Mouse (Mus musculus) G1E (cell line): ENCODE data around the gene Gpc6. TPM values are rescaled to one million over a fixed set of nuclear protein-coding genes. Genes with fewer than 3 reads are reported as not detected.

Experiments
- ATAC-seq: 2 replicates; pipeline ENCODE4 v1.8.0; 2016; ENCODE audit warnings: mild to moderate bottlenecking; ENCODE audit not compliant: insufficient number of reproducible peaks, poor library complexity, low FRiP score, severe bottlenecking; ENCODE audit errors: extremely low read depth
- DNase-seq: peaks from one replicate; pipeline ENCODE4 v3.0.0; 2012; ENCODE audit warnings: low spot score
- H3K27me3 ChIP-seq: 2 replicates; pipeline ENCODE4 v1.6.1; 2012; ENCODE audit warnings: mild to moderate bottlenecking, low read length, inconsistent platforms; ENCODE audit not compliant: insufficient read depth
- H3K36me3 ChIP-seq: replicated peaks from 2 replicates; pipeline ENCODE3; 2012; ENCODE audit warnings: mild to moderate bottlenecking, inconsistent platforms
- H3K4me1 ChIP-seq: 2 replicates; pipeline ENCODE4 v1.6.1; 2012; ENCODE audit warnings: low read depth, low read length, inconsistent platforms, mixed read lengths; ENCODE audit not compliant: insufficient read depth
- H3K4me3 ChIP-seq: 2 replicates; pipeline ENCODE4 v1.5.1; 2012; ENCODE audit warnings: low read depth, mild to moderate bottlenecking, inconsistent platforms, low read length, moderate library complexity, mixed read lengths
- H3K9me3 ChIP-seq: replicated peaks from 2 replicates; pipeline ENCODE4 v1.6.1; 2012; ENCODE audit warnings: inconsistent platforms
- CTCF ChIP-seq: IDR thresholded peaks from 2 replicates; pipeline ENCODE4 v1.5.1; 2012; ENCODE audit warnings: low read depth, low read length, inconsistent platforms, mixed read lengths
- GATA1 ChIP-seq: IDR thresholded peaks from 2 replicates; pipeline ENCODE4 v1.6.1; 2012; ENCODE audit warnings: borderline replicate concordance, low read length, inconsistent platforms, mixed read lengths
- GATA2 ChIP-seq: IDR thresholded peaks from 2 replicates; pipeline ENCODE4 v1.6.1; 2012; ENCODE audit warnings: low read depth, low read length, inconsistent platforms, borderline replicate concordance
- POLR2AphosphoS5 ChIP-seq: IDR thresholded peaks from 2 replicates; pipeline ENCODE4 v1.6.1; 2012; ENCODE audit warnings: low read depth, low read length, inconsistent platforms; ENCODE audit not compliant: insufficient replicate concordance
- TAL1 ChIP-seq: conservative IDR thresholded peaks from 2 replicates; pipeline ENCODE4 v1.6.1; 2012; ENCODE audit warnings: low read depth, low read length, inconsistent platforms, mixed read lengths
- polyA plus RNA-seq: library from polyadenylated mRNA; stranded (reverse); fragments of >175 nt; gene quantifications from 2 replicates; pipeline ENCODE4 v1.2.3, GENCODE M21; 2012
- total RNA-seq, 2 experiments: library from RNA; stranded (forward) in 1 of 2; stranded (reverse) in 1 of 2; fragments of 200-1000 nt in 1 of 2; fragments of >200 nt in 1 of 2; fragmentation: Nextera tagmentation in 1 of 2; gene quantifications; 2 replicates each; pipeline ENCODE4 v1.2.3; 2014 to 2017

Gene Gpc6
- total and polyA plus RNA-seq, 3 experiments: 0.22 TPM; not detected in 2

DNA sequence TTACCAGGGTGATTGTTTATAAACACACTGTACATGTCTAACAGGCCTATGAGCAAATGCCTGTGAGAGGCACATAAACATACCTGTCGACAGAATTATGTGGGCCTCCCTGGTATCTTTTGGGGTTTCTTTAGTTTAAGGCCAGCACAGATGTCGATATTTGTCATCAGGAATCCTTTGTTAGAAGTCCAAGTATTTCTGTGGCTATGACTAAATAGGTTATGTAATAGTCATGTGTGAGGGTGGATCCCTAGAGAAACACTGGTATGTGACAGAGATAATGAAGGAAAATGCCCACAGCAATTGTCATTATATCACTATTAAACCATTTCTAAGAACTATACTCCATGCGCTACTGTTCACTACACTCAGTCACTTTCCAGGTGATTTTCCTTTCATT is 358.5 kb downstream of the Gpc6 start:
- no peaks in the 10 kb centered on the region for H3K36me3 ChIP-seq
- TF ChIP-seq GATA2 (no peak), TAL1 (no peak), GATA1 (no peak), CTCF (no peak), POLR2AphosphoS5 (no peak)
- no peaks in the 10 kb centered on the region for H3K4me1 ChIP-seq
- H3K27me3 ChIP-seq: no peaks in the 10 kb centered on the region
- no peak for ATAC-seq
- H3K4me3 ChIP-seq: no peak overlapping the region
- DNase-seq: no peak
- peaks cover 16% of the 10 kb centered on the region for H3K9me3 ChIP-seq

GRCm38 (mm10) chr14:117293746-117294145 is 368.6 kb downstream of the Gpc6 start:
- Histone ChIP-seq H3K27me3 (no peaks in the 10 kb centered on the region), H3K36me3 (no peaks in the 10 kb centered on the region), H3K4me1 (no peaks in the 10 kb centered on the region), H3K9me3 (peaks cover 23% of the 10 kb centered on the region), H3K4me3 (no peak overlapping the region)
- TF ChIP-seq CTCF (no peak), POLR2AphosphoS5 (no peak), GATA2 (no peak), TAL1 (no peak), GATA1 (no peak)
- DNase-seq: no peak
- no peak for ATAC-seq

GRCm38 (mm10) chr14:117296207-117296838 is 371.2 kb downstream of the Gpc6 start:
- TF ChIP-seq CTCF (no peak), TAL1 (no peak), GATA1 (no peak), POLR2AphosphoS5 (no peak), GATA2 (no peak)
- H3K27me3 ChIP-seq: no peaks in the 10 kb centered on the region
- ATAC-seq (no peak), DNase-seq (no peak)
- no peaks in the 10 kb centered on the region for H3K36me3 ChIP-seq
- no peaks in the 10 kb centered on the region for H3K4me1 ChIP-seq
- H3K9me3 ChIP-seq: peaks cover 31% of the 10 kb centered on the region
- no peak overlapping the region for H3K4me3 ChIP-seq

GRCm38 (mm10) chr14:117301019-117301418 is 375.9 kb downstream of the Gpc6 start:
- TF ChIP-seq CTCF (no peak), POLR2AphosphoS5 (no peak), TAL1 (no peak), GATA1 (no peak), GATA2 (no peak)
- DNase-seq (no peak), ATAC-seq (no peak)
- H3K4me3 ChIP-seq: no peak overlapping the region
- peaks cover 43% of the 10 kb centered on the region for H3K9me3 ChIP-seq
- H3K4me1 ChIP-seq: no peaks in the 10 kb centered on the region
- H3K27me3 ChIP-seq: no peaks in the 10 kb centered on the region
- H3K36me3 ChIP-seq: no peaks in the 10 kb centered on the region

GRCm38 (mm10) chr14:117303901-117304722 is 379.0 kb downstream of the Gpc6 start:
- DNase-seq (no peak), ATAC-seq (no peak)
- H3K36me3 ChIP-seq: no peaks in the 10 kb centered on the region
- H3K4me3 ChIP-seq: no peak overlapping the region
- peaks cover 47% of the 10 kb centered on the region for H3K9me3 ChIP-seq
- H3K27me3 ChIP-seq: no peaks in the 10 kb centered on the region
- H3K4me1 ChIP-seq: no peaks in the 10 kb centered on the region
- no peak for TF ChIP-seq GATA2

GRCm38 (mm10) chr14:117304723-117305010 is 379.6 kb downstream of the Gpc6 start:
- Histone ChIP-seq H3K36me3 (no peaks in the 10 kb centered on the region), H3K9me3 (peaks cover 49% of the 10 kb centered on the region), H3K4me3 (no peak overlapping the region), H3K27me3 (no peaks in the 10 kb centered on the region), H3K4me1 (no peaks in the 10 kb centered on the region)
- TF ChIP-seq POLR2AphosphoS5: no peak
- TF ChIP-seq CTCF: no peak
- no peak for TF ChIP-seq TAL1
- TF ChIP-seq GATA2: no peak
- TF ChIP-seq GATA1: no peak
- DNase-seq: no peak
- no peak for ATAC-seq
